Mouse (Mus musculus): ENCODE results near the gene Arhgap10.

Arhgap10 gene

DNA sequence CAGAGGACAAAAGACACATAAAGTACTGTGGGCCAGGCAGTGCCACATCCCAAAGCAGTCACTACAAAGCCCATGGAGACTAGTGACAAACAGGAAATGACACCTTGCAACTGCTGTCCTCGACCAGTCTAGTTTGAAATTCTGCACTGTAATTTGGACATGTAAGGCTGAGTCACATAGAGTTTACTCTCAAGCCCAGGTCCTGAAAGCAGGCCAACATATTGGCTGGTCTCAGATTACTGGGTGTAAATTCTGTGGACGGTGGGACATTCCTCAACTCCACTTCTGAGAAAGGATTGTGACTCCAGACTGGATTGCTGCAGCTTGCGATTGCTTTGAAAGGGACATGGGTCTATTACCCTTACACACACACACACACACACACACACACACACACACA, 229.7 kb downstream of the Arhgap10 start:
- DNase-seq (ENCODE audit: low spot score in 2 of 2) = no peak

- no peak for DNase-seq (ENCODE audit: low spot score in 2 of 2)
These were observed 233.3 kb downstream of the Arhgap10 start for GRCm38 (mm10) chr8:77284473-77284872.

DNA sequence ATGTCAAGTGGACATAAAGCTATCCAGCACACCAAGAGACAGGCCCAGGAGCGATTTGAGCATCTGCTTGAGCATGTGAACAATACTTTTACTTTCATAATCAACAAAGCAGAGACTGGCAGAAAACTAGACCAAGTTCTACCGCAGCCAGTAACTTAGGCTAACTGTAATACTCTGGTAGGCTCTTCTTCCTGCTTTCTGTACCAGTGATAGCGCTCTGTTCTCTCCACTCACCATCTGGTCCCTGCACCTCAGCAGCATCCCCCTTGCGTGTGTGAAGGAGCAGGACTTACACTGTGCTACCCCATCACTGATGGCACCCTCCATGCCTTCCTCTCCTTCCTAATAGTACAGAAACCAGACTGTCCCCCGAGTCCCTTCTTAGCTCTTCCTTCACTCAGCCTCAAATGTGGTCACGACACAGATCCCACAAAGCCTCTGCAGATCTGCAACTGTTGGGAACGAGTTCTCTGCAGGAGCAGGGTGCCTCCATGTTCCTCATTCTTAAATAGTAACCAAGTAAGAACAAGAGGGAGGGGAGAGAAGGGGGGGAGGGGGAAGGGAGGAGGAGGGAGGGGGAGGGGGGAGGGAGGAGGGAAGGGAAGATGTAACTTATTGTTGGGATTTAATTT, 235.0 kb downstream of the Arhgap10 start:
- DNase-seq (ENCODE audit: low spot score in 2 of 2) = no peak

GRCm38 (mm10) chr8:77279977-77280376, 237.8 kb downstream of the Arhgap10 start:
- no peak for DNase-seq (ENCODE audit: low spot score in 2 of 2)

DNA sequence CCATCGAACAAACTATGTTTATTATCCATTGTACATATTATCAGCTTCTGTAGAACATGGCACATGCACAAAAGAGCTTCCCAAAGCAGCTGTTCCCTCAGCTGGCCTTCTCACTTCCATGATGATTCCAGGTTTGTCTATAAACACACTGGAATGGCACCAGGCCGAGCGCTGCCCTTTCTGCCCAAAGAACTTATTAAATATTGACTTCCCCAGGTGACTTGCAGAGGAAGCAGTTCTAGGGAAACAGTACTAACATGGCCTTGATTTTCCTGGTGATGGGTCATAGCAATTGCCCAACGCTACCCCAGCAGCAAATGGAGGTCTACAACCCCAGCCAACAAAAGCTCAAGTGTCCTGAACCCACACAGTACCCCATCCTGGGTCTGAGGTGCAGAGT, 239.5 kb downstream of the Arhgap10 start:
- DNase-seq (ENCODE audit: low spot score in 2 of 2) = no peak

GRCm38 (mm10) chr8:77276827-77277226, 240.9 kb downstream of the Arhgap10 start:
- peak; percentile 74 to 82 for DNase-seq (ENCODE audit: low spot score in 2 of 2)

GRCm38 (mm10) chr8:77275571-77275970, 242.2 kb downstream of the Arhgap10 start:
- no peak for DNase-seq (ENCODE audit: low spot score in 2 of 2)

GRCm38 (mm10) chr8:77272136-77272535, 245.6 kb downstream of the Arhgap10 start:
- DNase-seq (ENCODE audit: low spot score in 2 of 2) = no peak

GRCm38 (mm10) chr8:77267941-77268405, 249.8 kb downstream of the Arhgap10 start:
- peak; percentile 16 to 44 for DNase-seq (ENCODE audit: low spot score in 2 of 2)

DNA sequence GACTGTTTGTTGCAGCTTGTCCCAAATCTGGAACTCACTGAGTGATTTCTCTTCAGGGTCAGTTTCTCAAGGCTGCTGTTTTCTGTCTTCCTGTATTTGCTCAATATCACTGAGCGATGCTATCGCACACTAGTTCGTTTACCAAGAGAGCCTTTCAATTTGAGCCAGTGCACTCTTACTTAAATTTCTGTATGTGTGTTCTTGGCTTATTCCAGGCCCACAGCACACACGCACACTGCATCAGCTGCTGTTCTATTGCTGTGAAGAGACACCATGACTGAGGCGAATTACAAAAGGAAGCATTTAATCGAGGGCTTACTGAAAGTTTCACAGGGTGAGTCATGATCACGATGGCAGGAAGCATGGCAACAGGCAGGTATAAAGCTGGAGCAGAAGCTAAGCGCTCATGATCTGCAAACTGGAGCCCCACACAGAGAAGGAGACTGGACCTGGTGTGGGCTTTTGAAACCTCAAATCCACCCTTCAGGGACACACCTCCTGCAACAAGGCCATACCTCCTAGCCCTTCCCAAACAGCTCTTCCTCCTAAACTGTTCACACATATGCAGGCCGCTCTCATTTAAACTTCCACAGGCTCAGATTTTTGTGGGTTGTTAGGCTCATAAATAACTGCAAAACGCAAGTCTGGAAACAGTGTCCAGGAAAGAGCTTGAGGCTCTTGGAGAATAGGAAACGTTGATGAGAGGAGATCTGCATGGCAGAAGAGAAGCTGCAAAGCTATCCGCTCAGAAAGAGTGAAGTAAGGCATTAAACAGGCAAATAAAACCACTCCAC, 255.3 kb downstream of the Arhgap10 start:
- DNase-seq (ENCODE audit: low spot score in 2 of 2) = no peak

DNA sequence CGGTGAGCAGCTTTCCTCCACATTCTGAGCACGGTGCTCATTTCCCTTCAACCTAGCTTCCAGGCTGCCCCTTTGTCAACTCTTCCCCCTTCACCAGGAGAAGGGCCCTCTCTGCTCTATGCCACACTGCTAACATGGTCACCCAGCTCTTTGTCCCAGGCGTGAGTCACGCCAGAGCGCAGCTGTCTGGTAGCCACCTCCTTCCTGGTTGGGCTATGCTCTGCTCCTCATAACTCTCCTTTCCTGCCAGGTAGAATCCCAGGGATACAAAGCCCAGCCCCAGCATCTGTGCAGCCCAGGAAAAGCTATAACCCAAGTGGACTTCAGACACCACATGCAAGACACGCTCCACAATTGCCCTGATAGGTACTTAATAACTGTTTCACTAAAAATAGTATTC, 256.5 kb downstream of the Arhgap10 start:
- no peak for DNase-seq (ENCODE audit: low spot score in 2 of 2)

DNA sequence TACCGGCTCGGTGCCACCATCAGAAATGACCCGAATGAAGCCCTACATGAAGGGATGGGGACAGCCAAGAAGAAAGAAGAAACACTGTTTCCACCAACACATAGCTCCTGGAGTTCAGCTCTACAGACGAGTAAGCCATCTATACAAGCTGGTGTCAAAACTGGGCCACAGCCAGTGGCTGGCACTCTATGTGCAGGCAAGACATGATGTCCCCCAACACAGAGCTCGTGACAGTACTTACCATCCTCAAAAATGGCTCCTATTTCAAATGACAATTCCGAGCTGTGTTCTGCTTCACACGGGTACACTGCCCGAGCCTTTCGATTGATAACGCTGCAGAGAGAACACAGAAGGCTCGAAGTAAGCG, 260.7 kb downstream of the Arhgap10 start:
- DNase-seq (ENCODE audit: low spot score in 2 of 2) = no peak

- no peak for DNase-seq (ENCODE audit: low spot score in 2 of 2)
These were observed 261.2 kb downstream of the Arhgap10 start for GRCm38 (mm10) chr8:77256450-77257084.

- DNase-seq (ENCODE audit: low spot score in 2 of 2) = no peak
These were observed 263.3 kb downstream of the Arhgap10 start for GRCm38 (mm10) chr8:77254466-77254865.

DNA sequence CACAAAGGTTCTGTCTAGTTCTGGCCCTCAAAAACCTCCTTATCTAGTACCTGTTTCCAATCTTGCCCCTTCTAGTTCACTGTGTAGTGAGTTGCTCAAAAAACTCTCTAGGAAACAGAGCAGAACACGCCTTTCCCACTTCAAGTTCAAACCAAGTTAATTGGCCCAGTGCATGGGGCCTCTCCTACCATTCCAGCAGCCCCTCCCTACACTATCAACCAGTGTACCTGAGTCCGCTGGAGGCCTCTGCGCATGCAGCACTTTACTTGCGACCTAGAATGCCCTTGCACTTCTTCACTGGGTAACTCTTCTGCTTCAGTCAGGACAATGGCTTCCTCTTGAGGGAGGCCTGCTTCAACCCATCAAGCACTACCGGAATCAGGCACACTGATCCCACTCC, 266.6 kb downstream of the Arhgap10 start:
- no peak for DNase-seq (ENCODE audit: low spot score in 2 of 2)

- DNase-seq (ENCODE audit: low spot score in 2 of 2) = no peak
These were observed 267.7 kb downstream of the Arhgap10 start for GRCm38 (mm10) chr8:77250094-77250493.

DNA sequence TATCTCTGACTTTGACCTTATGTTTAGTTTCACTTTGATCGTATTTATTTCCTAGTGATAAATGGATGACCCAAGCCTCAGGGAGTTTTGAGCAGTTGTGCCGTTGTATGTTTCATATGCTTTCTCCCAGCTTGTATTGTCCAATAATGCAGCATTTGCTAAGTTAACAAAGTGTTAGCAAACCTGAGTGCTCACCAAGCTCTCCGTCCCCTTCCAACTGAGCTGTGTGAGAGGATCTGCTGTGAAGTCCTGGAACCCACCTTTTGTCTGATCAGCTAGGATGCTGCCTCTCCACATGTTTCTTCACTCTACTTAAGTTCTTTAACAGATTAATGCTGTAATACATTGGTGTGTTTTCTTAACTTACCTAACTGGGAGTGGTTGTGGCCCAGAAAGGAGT, 276.4 kb downstream of the Arhgap10 start:
- no peak for DNase-seq (ENCODE audit: low spot score in 2 of 2)

DNA sequence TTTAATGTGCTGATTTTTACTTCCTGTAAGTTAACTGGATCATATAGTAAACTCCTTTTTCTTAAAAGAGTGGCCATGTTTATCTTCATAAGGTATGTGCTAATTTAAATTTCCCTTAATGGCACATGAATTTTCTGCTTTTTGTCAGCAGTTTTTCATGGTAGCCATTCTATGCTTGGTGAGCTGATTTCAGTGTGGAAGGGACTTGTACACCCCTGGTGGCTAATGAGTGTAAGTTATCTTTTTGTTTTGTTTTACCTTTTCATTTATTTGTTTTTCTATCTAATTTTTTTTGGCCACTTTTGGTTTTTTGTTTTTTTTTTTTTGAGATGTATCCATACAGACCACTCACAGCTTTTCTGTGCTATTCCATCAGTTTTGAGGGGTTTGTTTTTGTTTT, 278.3 kb downstream of the Arhgap10 start:
- DNase-seq (ENCODE audit: low spot score in 2 of 2) = no peak

DNA sequence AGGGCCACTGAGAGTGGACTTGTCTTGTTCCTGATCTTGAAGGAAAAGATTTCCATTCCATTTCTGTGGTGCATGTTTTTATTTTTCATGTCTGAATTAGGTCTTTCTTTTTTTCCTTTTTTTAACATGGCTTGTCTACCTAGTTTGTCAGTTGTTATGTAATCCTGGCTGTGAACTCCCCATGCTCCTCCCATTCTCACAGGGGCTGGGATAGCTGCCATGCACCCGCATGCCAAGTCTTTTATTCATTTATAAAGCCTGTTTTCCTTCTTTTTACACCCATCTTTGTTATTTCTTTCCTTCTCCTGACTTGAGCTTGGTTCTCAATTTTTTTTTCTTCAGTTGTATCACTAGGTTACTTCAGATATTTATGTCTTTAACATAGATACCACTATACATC, 281.1 kb downstream of the Arhgap10 start:
- peak; percentile 31 to 53 for DNase-seq (ENCODE audit: low spot score in 2 of 2)

DNA sequence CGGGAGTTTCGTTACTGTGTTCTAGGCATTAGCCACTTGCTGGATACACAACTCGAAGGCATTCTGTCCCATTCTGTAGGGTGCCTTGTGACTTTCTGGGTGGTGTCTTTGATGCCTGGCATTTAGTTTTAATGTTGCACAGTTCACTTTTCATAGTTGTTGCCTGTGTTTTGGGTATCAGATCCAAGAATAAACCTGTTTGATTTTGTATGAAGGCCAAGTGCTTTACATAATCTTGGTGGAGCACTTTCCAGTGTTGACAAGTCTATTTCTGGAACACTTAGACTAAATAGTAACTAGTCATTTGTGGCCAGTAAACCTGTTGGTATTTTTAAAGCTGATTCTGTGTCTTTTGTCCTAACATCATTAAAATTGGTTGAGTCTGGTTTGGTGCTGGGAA, 285.3 kb downstream of the Arhgap10 start:
- DNase-seq (ENCODE audit: low spot score in 2 of 2) = peak; percentile 16 to 53

GRCm38 (mm10) chr8:77231834-77232233, 285.9 kb downstream of the Arhgap10 start:
- no peak for DNase-seq (ENCODE audit: low spot score in 2 of 2)

GRCm38 (mm10) chr8:77231211-77231610, 286.5 kb downstream of the Arhgap10 start:
- DNase-seq (ENCODE audit: low spot score in 2 of 2) = no peak

- no peak for DNase-seq (ENCODE audit: low spot score in 2 of 2)
These were observed 289.1 kb downstream of the Arhgap10 start for GRCm38 (mm10) chr8:77228688-77229087.
